Mouse (Mus musculus): Measurements from ENCODE around the gene Gbp2.

GRCm38 (mm10) chr3:142587386-142587785 is 33.0 kb upstream of the Gbp2 start:
- no peak for TF ChIP-seq CTCF (IDR thresholded peaks at IDR 0.05; ENCODE audit: control insufficient read depth, insufficient read depth, insufficient read length)
- no peak for TF ChIP-seq USF1 (IDR thresholded peaks at IDR 0.05; ENCODE audit: low read depth)
- no peak for TF ChIP-seq MAX (IDR thresholded peaks at IDR 0.05)
- no peak for TF ChIP-seq CEBPB (IDR thresholded peaks at IDR 0.05; ENCODE audit: low read depth)

Data from C2C12 (cell line).